Mouse (Mus musculus) megakaryocyte, embryonic 14.5 days (primary cell): Measurements from ENCODE around the gene Akr1b7.

Experiments
- FLI1 ChIP-seq: IDR thresholded peaks from 2 replicates; pipeline ENCODE4 v1.6.1; 2012; ENCODE audit warnings: low read length, inconsistent platforms, mixed read lengths
- GATA1 ChIP-seq: IDR thresholded peaks from 3 replicates; pipeline ENCODE4 v1.6.1; 2012; ENCODE audit warnings: mixed read lengths, low read length, inconsistent platforms, borderline replicate concordance

DNA sequence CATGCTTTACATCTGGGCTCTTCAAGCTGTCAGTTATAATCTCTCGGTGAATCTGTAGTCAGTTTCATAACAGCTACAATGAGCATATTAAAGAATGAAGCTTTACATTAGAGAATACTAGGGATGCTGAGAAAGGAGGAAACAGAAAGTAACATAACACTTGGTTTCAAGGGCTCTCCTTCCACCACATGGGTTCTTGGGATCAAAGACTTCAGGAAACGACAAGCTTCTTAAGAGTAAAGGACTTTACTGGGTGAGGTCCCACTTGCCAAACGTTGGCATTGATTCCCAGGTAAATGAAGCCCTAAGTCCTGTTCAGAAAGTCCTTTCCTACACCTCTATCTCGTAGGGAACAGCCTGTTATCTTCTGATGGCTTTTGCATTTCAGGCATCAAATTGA, 48.5 kb downstream of the Akr1b7 start:
- no peak for TF ChIP-seq GATA1
- TF ChIP-seq FLI1, result no peak
